Mouse (Mus musculus) midbrain, postnatal 0 days (tissue): ENCODE results near the gene Galnt10. TPM values are rescaled to one million over a fixed set of nuclear protein-coding genes. Genes with fewer than 3 reads are reported as not detected.
A peak's percentile ranks its signal among the peaks of the same experiment; 100 is the strongest.

Experiments used
- ATAC-seq: fragments of 200-750 bp; cut with Nextera tagmentation; 2 replicates; pipeline ENCODE4 v1.8.0; 2017; ENCODE audit warnings: moderate number of reproducible peaks, mild to moderate bottlenecking, moderate TSS enrichment, moderate library complexity; ENCODE audit not compliant: low FRiP score
- DNase-seq: peaks from one replicate; pipeline ENCODE4 v3.0.0-alpha.2; 2015; ENCODE audit warnings: low spot score
- H3K27ac ChIP-seq: fragments of 300-500 bp; sonication (generic); 2 replicates; pipeline ENCODE4 v1.5.1; 2014; ENCODE audit warnings: low read depth, mild to moderate bottlenecking, low read length, mixed read lengths
- H3K27me3 ChIP-seq: fragments of 300-500 bp; sonication (generic); 2 replicates; pipeline ENCODE4 v1.6.1; 2014; ENCODE audit warnings: low read length, control low read depth, mixed read lengths; ENCODE audit not compliant: insufficient read depth
- H3K36me3 ChIP-seq: fragments of 300-500 bp; sonication (generic); 2 replicates; pipeline ENCODE4 v1.6.1; 2014; ENCODE audit warnings: low read length, control low read depth, mixed read lengths; ENCODE audit not compliant: insufficient read depth
- H3K4me1 ChIP-seq: fragments of 300-500 bp; sonication (generic); 2 replicates; pipeline ENCODE4 v1.6.1; 2014; ENCODE audit warnings: mild to moderate bottlenecking, control low read depth, antibody characterized with exemption, low read length, mixed read lengths; ENCODE audit not compliant: insufficient read depth
- H3K4me2 ChIP-seq: fragments of 300-500 bp; sonication (generic); 2 replicates; pipeline ENCODE4 v1.6.1; 2014; ENCODE audit warnings: low read depth, mild to moderate bottlenecking, low read length, mixed read lengths; ENCODE audit not compliant: poor library complexity, severe bottlenecking
- H3K4me3 ChIP-seq: fragments of 300-500 bp; sonication (generic); 2 replicates; pipeline ENCODE4 v1.5.1; 2014; ENCODE audit warnings: low read depth, mild to moderate bottlenecking, low read length, moderate library complexity
- H3K9ac ChIP-seq: fragments of 300-500 bp; sonication (generic); replicated peaks from 2 replicates; pipeline ENCODE4 v1.6.1; 2014; ENCODE audit warnings: mild to moderate bottlenecking, low read length, moderate library complexity, mixed read lengths; ENCODE audit not compliant: poor library complexity, severe bottlenecking
- H3K9me3 ChIP-seq: fragments of 300-500 bp; sonication (generic); 2 replicates; pipeline ENCODE4 v1.6.1; 2016; ENCODE audit warnings: low read length, control low read depth
- CTCF ChIP-seq: IDR thresholded peaks from 2 replicates; pipeline ENCODE4 v1.5.1; 2016; ENCODE audit warnings: antibody characterized with exemption, mild to moderate bottlenecking
- WGBS: fragments of 180-500 bp; shearing (Covaris S2); extraction: QIAGEN DNeasy Blood & Tissue Kit; methylation state at CpG from one replicate; pipeline ENCODE4 v1.1.7; 2014; 5-methylcytosine and 5-hydroxymethylcytosine counted together
- polyA plus RNA-seq: library from polyadenylated mRNA; unstranded; fragments of >200 nt; fragmentation: Nextera tagmentation; extraction: Ambion mirVana; gene quantifications from 2 replicates; pipeline ENCODE4 v1.2.1, GENCODE M21; 2015
- total RNA-seq: library from RNA; depleted of rRNA; stranded (reverse); fragments of >200 nt; gene quantifications from 2 replicates; pipeline ENCODE4 v1.2.3, GENCODE M21; 2014; rRNA removed

The Galnt10 gene
- total RNA-seq (21.3 and 26.0 TPM in 2 replicates), polyA plus RNA-seq (11.8 and 12.0 TPM in 2 replicates)

DNA sequence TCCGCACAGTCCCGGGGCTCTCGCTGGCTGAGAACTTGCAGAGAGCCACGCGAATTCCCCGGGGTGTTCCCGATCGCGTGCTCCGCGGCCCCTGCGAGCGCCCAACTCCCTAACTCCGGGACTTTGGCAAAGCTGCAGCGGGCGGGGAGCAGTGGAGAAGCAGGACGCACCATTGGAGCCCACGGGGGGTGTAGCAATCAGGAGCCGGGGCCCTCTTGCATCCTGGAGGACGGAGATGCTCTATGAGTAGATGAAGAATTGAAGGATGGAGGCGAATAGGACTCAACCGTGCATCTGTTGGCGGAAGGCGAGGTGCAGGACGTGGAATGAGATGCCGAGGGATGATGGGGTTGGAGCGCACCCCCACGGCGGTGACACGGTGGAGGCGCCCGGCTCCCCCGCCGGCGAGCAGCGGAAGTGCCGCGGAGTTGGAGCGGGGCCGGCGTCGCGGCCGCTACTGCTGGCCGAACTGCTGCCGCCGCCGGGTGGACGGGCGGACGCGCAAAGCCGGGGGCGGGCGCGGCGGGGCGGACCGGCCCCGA, at the start of gene Galnt10:
Gene Galnt10, plus strand, starts transcription at position 425 of the 542 bp plus-strand sequence.
- DNase-seq, result peak; percentile 89

GRCm38 (mm10) chr11:57595899-57596298, 49.3 kb upstream of the Galnt10 start:
- no peak for DNase-seq
- no peak for TF ChIP-seq CTCF
- H3K4me3 ChIP-seq, result no peak overlapping the region
- ATAC-seq, result peak; percentile 47; the same call in 1 of the 2 replicates
- no peaks in the 10 kb centered on the region for H3K9me3 ChIP-seq
- no peak overlapping the region for H3K4me2 ChIP-seq
- H3K27me3 ChIP-seq, result no peaks in the 10 kb centered on the region
- H3K9ac ChIP-seq, result no peak overlapping the region
- 55% methylated on average over 5 of the region's 5 CpGs for WGBS
- peaks cover 10% of the 10 kb centered on the region; the same call in 1 of the 2 replicates for H3K4me1 ChIP-seq
- H3K36me3 ChIP-seq, result no peaks in the 10 kb centered on the region
- peak overlapping the region; percentile 26; the same call in 1 of the 2 replicates for H3K27ac ChIP-seq

More for the DNA sequence above, at the start of gene Galnt10:
- under 1% methylated on average over 46 of the region's 60 CpGs for WGBS
- Histone ChIP-seq H3K9ac (peak within 1 kb of the TSS; percentile 64), H3K27me3 (no peaks in the 10 kb centered on the region), H3K4me2 (peak within 1 kb of the TSS; percentile 97), H3K36me3 (no peaks in the 10 kb centered on the region), H3K27ac (peak within 1 kb of the TSS; percentile 60), H3K4me1 (peaks cover 16% of the 10 kb centered on the region; the same call in 1 of the 2 replicates), H3K9me3 (no peaks in the 10 kb centered on the region), H3K4me3 (peak within 1 kb of the TSS; percentile 79)
- ATAC-seq, result peak; percentile 86
- peak; percentile 62 for TF ChIP-seq CTCF

GRCm38 (mm10) chr11:57598161-57598560, 47.1 kb upstream of the Galnt10 start:
- 31% methylated on average over 5 of the region's 5 CpGs for WGBS
- Histone ChIP-seq H3K4me1 (peaks cover 10% of the 10 kb centered on the region; the same call in 1 of the 2 replicates), H3K27ac (no peak overlapping the region), H3K36me3 (no peaks in the 10 kb centered on the region), H3K9me3 (no peaks in the 10 kb centered on the region), H3K9ac (no peak overlapping the region), H3K27me3 (no peaks in the 10 kb centered on the region), H3K4me3 (no peak overlapping the region), H3K4me2 (no peak overlapping the region)
- DNase-seq (peak; percentile 68), ATAC-seq (no peak)
- TF ChIP-seq CTCF, result no peak

DNA sequence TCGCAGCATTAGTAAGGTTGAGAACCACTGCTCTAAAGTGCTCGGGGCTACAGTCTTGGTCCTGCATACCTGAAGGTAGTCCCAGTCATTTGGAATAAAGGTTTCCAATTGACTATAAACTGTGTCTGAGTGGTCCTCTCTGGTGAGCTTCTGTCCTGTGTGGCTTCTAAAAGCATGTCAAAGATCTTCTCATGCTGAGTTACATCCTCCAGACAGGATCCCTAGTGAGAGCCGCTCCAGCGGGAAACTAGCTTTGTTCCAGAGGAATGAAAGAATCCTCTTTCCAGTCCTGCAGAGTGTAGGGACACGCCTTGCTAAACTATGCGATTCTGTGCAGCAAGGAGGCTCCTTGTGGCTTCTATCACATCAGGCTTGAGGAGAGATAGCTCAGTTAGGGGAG, 45.9 kb upstream of the Galnt10 start:
- Histone ChIP-seq H3K27me3 (no peaks in the 10 kb centered on the region), H3K9me3 (no peaks in the 10 kb centered on the region), H3K36me3 (no peaks in the 10 kb centered on the region), H3K27ac (no peak overlapping the region), H3K4me1 (peaks cover 10% of the 10 kb centered on the region; the same call in 1 of the 2 replicates), H3K9ac (no peak overlapping the region), H3K4me3 (no peak overlapping the region), H3K4me2 (no peak overlapping the region)
- TF ChIP-seq CTCF, result no peak
- no peak for ATAC-seq
- 38% methylated on average over 6 of the region's 6 CpGs for WGBS
- no peak for DNase-seq

- 11% methylated on average over 8 of the region's 8 CpGs for WGBS
- H3K4me2 ChIP-seq, result no peak overlapping the region
- H3K27me3 ChIP-seq, result no peaks in the 10 kb centered on the region
- H3K4me3 ChIP-seq, result no peak overlapping the region
- DNase-seq, result no peak
- H3K9me3 ChIP-seq, result no peaks in the 10 kb centered on the region
- H3K4me1 ChIP-seq, result peaks cover 10% of the 10 kb centered on the region; the same call in 1 of the 2 replicates
- TF ChIP-seq CTCF, result no peak
- ATAC-seq, result no peak
- H3K27ac ChIP-seq, result peak overlapping the region; percentile 62; the same call in 1 of the 2 replicates
- no peaks in the 10 kb centered on the region for H3K36me3 ChIP-seq
- H3K9ac ChIP-seq, result no peak overlapping the region
Measured at GRCm38 (mm10) chr11:57600113-57600512, 45.1 kb upstream of the Galnt10 start.

GRCm38 (mm10) chr11:57600621-57601121, 44.6 kb upstream of the Galnt10 start:
- Histone ChIP-seq H3K4me3 (no peak overlapping the region), H3K27me3 (no peaks in the 10 kb centered on the region), H3K27ac (peak overlapping the region; percentile 59; the same call in 1 of the 2 replicates), H3K36me3 (no peaks in the 10 kb centered on the region), H3K9ac (no peak overlapping the region), H3K9me3 (no peaks in the 10 kb centered on the region), H3K4me2 (no peak overlapping the region), H3K4me1 (peaks cover 10% of the 10 kb centered on the region; the same call in 1 of the 2 replicates)
- ATAC-seq (peak; percentile 73), DNase-seq (peak; percentile 86)
- no peak for TF ChIP-seq CTCF
- WGBS, result 18% methylated on average over 4 of the region's 4 CpGs
